Mouse (Mus musculus): ENCODE data around the gene Colca2. TPM values are rescaled to one million over a fixed set of nuclear protein-coding genes. Genes with fewer than 3 reads are reported as not detected.

Gene Colca2
- polyA plus RNA-seq (2014; fragmentation: Illumina TruSeq; extraction: RNeasy Lipid Tissue Mini Kit (QIAGEN cat#74804); ENCODE audit: low read depth, low replicate concordance), result 0.32 TPM

GRCm38 (mm10) chr9:51278500-51279381, at the start of gene Colca2:
Gene Colca2 (minus strand): TSS chr9:51278569.

Other genes with a start within 250 kb of the Colca2 start
- not detected for gene Btg4, start 217.7 kb downstream of the Colca2 start, polyA plus RNA-seq (2014; fragmentation: Illumina TruSeq; extraction: RNeasy Lipid Tissue Mini Kit (QIAGEN cat#74804); ENCODE audit: low read depth, low replicate concordance)
- gene Layn, start 201.5 kb downstream of the Colca2 start, polyA plus RNA-seq (2014; fragmentation: Illumina TruSeq; extraction: RNeasy Lipid Tissue Mini Kit (QIAGEN cat#74804); ENCODE audit: low read depth, low replicate concordance), result 1.1 TPM
- not detected for gene 4833427G06Rik, start 176.5 kb downstream of the Colca2 start, polyA plus RNA-seq (2014; fragmentation: Illumina TruSeq; extraction: RNeasy Lipid Tissue Mini Kit (QIAGEN cat#74804); ENCODE audit: low read depth, low replicate concordance)
- gene Gm32742, start 113.1 kb downstream of the Colca2 start, polyA plus RNA-seq (2014; fragmentation: Illumina TruSeq; extraction: RNeasy Lipid Tissue Mini Kit (QIAGEN cat#74804); ENCODE audit: low read depth, low replicate concordance), result not detected
- 1.3 TPM for gene Pou2af1, start 64.9 kb downstream of the Colca2 start, polyA plus RNA-seq (2014; fragmentation: Illumina TruSeq; extraction: RNeasy Lipid Tissue Mini Kit (QIAGEN cat#74804); ENCODE audit: low read depth, low replicate concordance)
- 3.1 TPM for gene 1810046K07Rik, start 50.3 kb upstream of the Colca2 start, polyA plus RNA-seq (2014; fragmentation: Illumina TruSeq; extraction: RNeasy Lipid Tissue Mini Kit (QIAGEN cat#74804); ENCODE audit: low read depth, low replicate concordance)

All from liver, adult 10 weeks (tissue).